Mouse (Mus musculus) layer of hippocampus, adult 9-10 months (tissue): ENCODE measurements around the gene Crybg3.
A peak's percentile ranks its signal among the peaks of the same experiment; 100 is the strongest.

Experiments
- DNase-seq: peaks from one replicate; pipeline ENCODE4 v3.0.0; 2022; ENCODE audit warnings: low spot score

Crybg3 gene

DNA sequence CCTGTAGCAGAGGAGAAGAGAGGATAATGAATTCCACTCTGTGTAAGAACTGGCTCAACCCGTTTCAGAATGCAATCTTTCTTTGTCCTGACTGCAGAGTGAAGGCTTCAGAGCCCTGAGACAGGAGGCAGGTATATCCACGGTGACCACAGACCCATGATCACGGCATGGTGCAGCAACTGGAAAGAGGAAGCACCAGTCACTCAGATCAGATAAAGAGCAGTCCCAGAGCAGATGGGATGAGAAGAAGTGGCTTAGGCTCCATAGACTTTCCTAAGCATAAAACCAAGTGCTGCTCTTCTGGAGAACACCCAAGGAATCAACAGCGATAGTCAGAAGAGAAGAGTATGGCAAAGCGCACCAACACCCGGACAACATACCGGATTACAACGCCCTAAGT is 21.5 kb downstream of the Crybg3 start:
- no peak for DNase-seq

DNA sequence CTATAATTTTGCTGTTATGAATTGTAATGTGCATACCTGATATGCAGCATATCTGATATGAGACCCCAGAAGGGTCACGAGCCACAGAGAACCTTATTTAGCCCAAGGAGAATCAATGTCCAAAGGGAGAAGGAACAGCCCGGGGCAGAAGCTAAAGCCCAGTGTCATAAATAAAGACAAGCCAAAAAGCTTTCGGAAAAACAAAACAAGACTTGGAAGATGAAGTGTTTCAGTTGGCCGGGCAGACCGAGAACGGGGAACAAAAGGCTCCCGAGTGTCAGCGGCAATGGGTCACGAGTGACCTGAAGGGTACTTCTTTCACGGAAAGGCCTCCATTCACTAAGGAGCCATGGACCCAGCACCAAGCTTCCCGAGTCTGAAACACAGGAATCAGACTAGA is 26.8 kb downstream of the Crybg3 start:
- DNase-seq, result no peak

DNA sequence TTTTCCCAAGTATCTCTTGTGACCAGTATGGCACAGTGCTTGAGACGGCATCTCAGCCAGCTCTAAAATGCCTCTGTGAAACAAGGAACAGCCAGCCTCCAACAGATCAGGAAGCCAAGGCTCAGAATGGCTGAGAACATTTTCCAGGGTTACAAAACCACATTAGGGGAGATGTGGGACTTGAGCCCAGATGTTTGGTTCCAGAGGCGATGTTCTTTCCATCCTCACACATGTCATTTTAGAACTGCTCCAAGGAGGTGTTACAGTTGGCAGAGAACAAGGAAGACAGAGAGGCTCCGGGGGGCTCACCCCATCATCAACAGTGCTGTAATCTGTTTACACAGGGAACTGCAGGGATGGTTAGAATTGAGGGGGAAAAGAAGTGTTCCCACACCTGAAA is 28.1 kb downstream of the Crybg3 start:
- DNase-seq, result no peak

DNA sequence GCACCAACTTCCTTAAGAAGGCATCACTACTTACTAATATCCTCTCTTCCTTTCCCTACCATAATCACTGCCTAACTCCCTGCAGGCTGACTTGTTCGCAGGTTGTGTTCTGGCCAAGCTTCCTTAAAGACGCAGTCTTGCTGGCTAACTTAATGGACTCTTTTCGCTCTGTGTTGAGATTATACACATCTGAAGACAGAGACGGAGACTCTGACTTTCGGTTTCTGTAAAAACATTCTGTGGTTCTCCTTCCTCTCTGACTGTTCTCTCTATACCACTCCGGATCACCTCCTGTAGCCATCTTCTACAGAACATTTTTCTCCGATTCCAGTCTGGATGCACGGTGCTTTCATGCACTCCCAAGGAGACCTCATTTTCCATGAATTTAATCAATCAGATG is 30.0 kb downstream of the Crybg3 start:
- DNase-seq, result no peak

DNA sequence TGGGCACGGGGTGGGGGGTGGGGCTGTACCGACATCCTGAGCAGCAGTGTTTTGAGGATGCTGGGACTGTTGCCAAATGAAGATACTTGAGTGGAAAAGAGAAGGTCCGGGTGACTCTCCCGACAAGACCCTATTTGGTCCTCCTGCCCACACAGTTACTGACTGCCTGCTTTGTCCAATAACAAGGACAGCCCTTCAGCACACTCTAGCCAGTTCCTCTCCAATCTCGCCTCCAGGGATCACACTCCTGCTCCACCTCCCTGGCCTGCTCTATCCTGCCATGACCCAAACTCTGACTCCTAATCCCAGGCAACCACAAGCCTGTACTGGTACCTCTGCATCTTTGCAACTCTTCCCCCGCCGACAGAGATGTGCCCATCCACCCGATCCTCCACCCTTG is 30.9 kb downstream of the Crybg3 start:
- DNase-seq, result no peak

DNA sequence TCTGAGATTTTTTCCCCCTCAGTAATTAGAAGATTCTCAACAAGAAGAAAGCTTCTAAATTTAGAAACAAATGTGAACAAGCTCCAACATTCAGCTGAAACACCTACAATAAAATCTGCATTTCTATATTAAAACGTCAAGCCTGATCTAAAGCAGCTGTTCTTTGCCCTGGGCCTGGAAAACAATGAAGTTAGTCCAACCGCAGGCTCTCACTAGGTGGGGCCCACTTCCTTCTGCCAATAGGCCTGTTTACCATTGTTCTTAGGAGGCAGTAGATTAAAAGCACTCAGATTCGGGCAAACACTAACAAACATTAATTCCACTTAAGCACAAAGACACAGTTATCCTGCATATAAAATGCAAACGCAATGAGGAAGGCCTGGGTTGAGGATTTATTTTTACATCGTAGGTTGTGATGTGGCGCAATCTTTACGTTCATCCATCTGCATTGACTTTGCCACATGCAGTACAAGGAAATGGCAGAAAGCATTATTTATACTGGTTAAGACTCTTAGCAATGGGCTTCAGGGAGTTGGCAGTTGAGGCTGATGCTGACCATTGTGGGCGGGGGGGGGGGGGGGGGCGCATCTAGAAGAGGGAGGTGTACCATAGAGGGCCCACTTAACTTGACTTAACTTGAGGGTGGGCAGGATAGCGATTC is 32.9 kb downstream of the Crybg3 start:
- DNase-seq, result no peak

DNA sequence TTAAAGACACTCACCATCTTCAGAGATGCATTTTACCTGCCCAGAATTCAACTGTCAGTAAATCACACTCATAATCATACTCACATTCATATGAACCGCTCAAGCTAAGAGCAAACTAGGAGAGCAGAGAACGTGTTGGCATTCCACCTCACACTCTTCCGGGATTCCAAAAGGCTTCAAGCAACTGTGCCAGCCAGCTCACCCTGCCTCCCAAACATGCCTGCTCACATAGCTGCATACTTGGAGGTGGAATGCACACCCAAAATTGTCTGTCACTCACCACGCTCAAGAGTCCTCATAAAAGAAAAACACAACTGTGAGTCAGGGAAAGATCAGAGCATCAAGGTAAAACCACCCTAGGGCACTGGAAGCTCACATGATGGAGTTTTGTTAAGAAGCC is 34.3 kb downstream of the Crybg3 start:
- no peak for DNase-seq

DNA sequence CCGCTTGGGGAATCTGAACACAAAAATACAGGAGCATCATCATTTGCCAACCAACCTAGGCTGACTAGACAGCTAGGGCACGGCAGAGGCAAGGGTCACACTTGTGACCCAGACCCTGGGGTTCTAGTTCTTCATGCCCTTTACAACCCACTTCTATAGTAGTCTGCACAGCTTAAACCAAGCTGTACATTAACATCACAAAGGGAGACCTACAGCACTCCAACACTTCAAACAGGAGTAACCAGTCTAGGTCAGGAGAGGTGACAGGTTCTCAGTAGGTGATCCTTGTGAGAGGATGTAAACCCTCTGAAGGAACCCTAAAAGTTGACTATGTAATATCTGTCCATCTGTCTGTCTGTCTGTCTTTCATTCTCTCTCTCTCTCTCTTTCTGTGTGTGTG is 35.1 kb downstream of the Crybg3 start:
- no peak for DNase-seq

DNA sequence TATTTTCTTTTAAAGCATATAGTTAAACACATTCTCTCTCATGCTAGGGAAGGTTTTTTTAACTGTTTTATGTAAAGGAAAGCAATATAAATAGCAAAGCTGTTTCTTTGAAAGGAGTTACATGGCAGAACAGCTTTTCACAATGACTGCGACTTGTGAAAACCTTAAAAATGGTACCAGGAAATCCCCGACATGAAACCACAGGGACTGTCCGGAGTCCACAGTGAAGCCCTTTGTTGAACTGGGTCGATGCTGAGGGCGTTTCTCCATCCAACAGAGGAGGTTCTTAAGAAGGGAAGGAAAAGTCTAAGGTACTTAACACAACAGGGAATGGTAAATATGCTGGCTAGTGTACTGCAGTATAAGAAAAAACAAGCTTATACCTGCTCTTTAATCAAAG is 36.8 kb downstream of the Crybg3 start:
- no peak for DNase-seq

DNA sequence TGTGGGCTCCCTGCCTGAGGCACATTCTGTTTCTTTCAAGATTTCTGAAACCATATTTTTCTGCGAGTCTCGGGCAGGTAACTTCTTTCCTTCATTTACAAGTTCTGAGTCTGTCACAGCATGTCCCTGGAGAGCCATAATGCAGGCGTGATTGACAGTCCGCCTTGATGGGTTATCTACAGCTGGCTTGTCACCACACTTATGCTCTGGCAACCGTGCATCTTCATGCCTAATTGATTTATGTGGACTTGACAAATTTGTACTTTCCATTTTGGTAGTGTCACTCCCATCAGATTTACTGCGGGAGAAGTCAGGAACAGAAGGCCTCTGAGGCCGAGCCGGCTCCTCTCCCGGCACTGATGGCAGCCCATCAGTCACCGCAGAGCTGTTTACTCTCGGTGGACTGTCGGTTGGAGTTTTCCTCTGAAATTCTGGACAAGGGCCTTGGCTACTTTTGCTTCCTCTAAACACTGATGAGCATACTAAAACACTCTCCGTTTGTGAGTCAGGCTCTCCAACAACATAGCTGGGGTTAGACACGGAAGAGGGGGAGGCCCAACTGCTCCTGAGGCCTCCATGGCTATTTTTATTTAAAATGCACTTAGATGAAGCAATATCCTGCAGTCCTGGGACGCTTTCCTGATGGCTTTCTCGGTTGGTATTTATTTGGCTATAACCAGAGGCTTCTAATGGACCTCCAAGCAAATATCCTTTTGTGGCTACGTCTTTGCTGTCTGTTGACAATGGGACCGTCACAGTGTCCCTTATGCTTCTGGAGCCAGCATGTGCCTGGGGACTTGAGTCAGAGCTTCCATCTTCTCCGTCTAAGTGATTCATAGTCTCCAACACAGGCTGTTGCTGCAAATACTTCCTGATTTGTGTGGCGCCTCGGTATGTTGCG is 41.2 kb downstream of the Crybg3 start:
- DNase-seq, result no peak

DNA sequence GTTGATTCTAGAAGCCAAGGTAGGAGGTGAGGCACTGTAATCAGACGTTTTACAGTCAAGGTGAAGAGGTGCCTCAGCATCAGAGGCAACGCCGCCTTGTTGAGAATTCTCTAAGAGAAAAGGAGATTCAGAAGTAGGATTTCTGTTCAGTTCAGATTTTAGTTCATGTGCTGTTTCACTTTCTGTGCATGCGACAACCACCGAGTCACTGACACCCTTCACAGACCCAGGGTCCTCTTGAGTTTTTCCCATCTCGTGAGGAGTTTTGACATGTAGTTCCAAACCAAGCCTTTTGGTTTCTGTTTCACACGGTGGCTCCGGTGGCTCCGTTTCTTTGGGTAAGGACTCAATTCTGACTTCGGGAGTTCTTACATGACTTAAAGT is 41.9 kb downstream of the Crybg3 start:
- no peak for DNase-seq

DNA sequence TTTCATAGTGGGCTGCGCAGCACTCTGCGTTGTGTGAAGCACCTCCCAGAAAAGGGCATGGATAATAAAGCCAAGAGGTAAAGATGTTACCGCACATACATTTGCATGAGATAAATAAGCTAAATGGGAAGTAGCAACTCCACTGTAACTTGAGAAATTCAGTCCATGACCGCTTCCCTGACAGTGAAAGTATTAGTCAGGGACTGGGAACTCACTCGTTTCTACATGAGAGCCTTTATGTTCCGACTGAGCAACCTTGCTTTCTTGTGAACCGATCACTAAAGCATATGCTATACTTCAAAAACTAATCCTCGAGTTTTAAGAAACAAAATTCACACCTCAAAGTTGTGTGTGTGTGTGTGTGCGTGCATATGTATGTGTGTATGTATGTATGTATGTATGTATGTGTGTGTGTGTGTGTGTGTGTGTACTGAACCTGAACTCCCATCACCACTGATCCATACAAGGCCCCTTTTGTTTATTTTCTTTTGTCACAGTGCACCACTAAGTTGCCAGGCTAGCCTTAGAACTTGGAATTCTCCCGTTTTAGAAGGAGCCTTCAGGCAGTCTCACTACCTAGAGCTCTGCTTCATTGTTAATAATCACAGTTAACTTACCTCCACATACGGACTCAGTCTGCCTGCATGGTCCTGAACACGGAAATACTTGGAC is 47.2 kb downstream of the Crybg3 start:
- no peak for DNase-seq

DNA sequence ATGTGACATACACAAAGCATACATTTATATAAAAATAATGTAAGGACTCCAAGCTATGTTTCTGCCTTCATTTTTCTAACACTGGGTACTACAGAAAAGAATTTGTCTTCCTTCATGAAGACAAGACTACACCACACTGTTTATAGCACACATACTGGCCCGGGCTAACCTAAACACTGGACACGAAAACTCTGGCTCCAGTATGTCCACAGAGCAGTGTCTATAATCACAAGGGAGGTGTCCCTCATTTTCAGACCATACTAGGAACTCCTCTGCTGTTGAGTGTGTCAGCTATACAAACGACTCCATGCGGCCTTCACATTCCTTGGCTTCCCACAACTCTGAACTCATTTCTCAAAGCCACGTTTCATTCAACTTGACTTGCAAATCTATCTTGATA is 49.3 kb downstream of the Crybg3 start:
- no peak for DNase-seq

DNA sequence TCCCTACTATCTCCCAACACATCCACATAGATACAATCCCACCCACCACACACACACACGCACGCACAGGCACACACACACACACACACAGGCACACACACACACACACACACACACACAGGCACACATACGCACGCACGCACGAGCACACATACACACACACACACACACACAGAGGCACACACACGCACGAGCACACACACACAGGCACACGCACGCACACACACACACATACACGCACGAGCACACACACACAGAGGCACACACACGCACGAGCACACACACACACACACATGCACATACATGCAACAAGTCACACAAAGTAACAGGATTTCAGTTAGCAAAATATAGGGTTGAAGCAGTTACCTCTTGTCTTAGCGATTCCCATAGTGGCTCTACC is 51.1 kb downstream of the Crybg3 start:
- DNase-seq, result no peak

DNA sequence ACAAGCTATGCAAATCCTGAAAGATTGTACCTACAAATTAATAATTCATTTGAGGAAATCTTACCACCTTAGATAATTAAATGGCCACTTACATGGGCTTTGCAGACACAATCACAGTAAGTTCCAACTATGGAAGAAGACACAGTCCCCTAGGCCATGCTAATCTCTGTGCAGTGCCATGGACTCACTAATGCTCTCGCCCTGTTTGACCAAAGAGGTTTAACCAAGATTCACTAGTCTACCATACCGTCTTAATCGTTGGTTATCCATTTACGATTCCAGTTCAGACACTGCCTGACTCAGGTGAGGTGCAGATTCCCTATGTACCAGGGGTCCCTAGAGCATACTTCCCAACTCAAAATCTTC is 52.2 kb downstream of the Crybg3 start:
- no peak for DNase-seq

DNA sequence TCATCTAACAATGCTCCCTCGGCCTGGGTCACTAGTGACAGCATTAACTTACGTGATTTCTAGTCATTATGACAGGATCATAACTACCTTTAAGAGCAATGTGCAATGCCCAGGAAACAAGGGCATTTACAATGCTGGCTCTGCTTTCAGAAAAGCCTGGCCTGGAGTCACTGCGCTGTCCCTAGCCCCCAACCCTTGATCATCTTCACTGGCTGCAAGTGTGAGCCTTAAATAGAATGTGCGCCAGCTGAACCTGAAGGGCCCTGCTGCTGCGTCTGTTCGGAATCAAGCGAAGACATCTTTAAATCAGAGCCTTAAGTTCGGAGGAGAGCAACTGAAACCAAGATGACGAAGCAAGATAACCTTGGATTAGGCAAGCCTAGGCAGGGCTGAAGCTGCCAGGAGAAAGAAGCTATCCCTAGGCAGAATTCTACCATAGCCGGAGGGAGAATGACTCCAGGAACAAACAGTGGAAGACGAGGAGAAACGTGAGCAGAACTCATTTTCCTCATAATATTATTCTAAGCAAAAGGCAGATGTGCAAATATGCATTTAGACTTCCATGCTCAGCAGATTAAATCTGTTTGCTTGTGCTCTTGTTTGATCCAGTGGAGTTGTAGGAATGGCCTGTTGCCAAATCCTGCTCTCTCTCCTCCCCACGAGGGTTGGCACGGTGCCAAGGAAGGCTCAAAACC is 52.7 kb downstream of the Crybg3 start:
- peak; percentile 20 for DNase-seq

DNA sequence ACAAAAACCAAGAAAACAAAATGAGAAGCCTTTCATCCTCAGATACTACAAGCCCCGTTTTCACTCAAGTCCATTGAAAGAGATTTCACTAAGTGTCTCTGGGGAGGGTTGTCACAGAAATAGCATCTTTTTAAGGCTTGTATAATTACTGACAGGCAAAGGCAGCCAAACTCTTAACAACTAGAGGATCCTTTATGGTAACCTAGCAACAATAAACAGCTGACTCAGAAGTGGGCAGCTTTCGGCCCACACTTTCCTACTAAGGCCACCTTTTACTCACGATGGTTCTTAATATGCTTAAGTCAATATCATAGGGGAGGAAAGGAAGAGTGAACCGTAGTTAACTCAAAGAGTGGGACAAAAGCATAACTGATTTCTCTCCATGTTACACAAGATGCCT is 53.3 kb downstream of the Crybg3 start:
- DNase-seq, result no peak

DNA sequence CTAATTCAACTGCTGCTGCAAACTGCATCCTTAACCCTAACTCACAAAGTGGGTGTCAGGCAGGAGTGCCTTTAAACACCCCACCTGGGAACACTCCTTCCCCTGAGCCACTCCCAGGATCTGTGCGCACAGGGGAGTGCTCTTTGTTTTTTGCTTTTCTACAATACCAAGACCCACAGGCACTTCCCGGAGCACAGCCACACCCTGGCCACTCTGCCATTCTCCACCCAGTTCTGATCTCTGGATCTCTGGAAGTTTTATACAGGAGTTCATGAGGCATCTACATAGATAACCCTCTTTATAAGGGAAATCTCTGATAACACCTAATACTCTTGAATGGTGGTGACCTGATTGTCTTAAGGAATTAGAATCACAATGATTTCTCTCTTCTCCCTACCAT is 55.4 kb downstream of the Crybg3 start:
- no peak for DNase-seq

DNA sequence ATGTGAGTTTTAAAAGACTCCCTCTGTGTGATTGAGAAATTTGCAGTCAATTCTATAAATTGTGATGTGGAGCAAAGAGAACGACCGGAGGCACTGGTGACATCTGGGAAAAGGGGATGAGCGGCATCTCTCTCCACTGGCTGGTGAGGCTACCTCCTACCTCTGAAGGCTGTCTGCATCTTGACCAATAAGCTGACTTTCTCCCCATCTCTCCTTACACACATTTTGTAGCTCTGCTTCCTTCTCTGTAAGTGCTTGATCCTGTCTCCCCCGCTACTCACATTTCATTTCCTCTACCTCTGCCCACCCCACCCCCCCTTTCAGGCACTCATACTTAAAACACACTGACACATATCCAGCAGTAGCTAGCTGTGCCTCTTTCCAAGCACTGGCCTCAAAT is 59.4 kb downstream of the Crybg3 start:
- DNase-seq, result no peak

DNA sequence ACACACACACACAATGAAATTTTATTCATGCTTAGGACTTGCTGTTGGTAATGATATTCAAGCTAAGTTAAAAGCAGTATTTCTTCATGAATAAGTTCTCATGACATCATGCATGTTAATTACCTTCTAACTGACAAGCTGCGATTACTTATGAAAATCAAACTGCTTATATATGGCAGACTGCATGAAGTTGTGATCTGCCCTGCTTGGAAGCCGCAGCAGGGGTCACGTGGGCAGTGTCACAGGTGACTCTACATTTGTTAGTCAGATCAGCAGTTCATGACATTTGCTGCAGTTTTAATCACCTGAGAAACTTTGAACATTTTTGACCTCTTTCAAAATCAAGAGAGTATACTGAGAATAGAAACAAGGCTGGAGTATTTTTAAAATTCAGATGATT is 59.8 kb downstream of the Crybg3 start:
- no peak for DNase-seq

DNA sequence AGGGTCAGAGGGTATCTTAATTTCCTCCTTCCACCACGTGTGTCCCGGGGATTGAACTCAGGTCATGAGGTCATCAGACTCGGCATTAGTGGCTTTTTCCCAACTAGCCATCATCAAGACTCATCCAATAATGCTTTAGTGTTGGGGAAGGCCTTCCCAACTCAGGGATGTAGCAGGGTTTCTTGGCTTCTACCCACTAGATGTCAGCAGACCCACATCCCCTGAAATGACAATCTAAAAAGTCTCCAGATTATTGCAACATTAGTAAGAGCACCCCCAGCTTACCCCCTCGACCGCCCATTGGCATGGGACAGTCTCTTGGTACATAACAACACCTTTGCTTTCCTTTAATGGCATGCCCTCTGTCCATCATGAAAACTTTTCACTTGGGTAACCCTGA is 65.1 kb downstream of the Crybg3 start:
- DNase-seq, result no peak

DNA sequence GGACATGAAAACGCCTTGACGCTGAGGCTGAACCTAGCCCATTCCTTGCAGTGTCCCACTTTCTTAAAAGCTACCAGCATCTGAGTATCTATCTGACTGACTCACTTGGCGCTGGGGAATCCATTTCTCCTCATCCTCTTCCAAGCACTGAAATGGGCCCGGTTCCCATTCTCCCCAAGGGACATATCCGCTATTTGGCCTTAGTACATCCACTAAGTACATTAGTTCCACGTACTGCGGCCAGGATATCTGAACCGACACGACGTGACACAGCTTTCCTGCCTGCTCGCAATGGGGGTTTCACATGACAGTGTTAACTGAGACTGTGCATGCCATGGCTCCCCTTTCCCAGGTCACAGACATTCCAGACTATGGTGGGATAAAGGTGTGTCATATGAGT is 66.4 kb downstream of the Crybg3 start:
- DNase-seq, result no peak

DNA sequence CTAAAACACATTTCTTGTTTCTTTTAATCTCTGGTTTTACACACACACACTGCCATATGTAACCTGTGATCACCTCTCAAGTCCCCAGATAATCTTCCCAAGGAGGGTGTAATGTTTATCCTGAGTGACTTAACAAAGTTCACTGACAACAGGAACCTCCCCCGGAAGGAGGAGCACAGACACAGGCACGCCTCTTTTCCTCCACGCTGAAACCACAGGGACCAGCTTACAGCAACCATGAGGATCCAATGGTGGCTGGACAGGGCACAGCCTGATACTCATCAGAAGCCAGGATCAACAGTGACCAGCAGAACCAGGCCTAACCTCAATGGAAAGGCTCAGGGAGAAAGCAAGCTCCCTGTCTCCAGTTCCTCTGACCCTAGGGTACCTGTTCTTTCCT is 68.2 kb downstream of the Crybg3 start:
- DNase-seq, result no peak
